Mouse (Mus musculus) ES-E14 (cell line): ENCODE measurements at regions not wholly inside any gene's neighbourhood (a gene's known extent, or its start where the extent isn't known, plus 50 kb on each side); places are given as distances from the start of the nearest gene placed in this dataset.

ENCODE experiments used
- HCFC1 ChIP-seq: IDR thresholded peaks from 2 replicates; pipeline ENCODE4 v1.6.1; 2012; ENCODE audit warnings: low read length, inconsistent platforms, borderline replicate concordance; ENCODE audit not compliant: insufficient read depth
- ZNF384 ChIP-seq: IDR thresholded peaks from 2 replicates; pipeline ENCODE4 v1.6.1; 2012; ENCODE audit warnings: low read depth, low read length, inconsistent platforms

GRCm38 (mm10) chr4:54430789-54431188 lies 514.1 kb upstream of the Zfp462 start:
- TF ChIP-seq ZNF384 (no peak), HCFC1 (no peak)
